Mouse (Mus musculus): ENCODE measurements around the gene Pamr1. TPM values are rescaled to one million over a fixed set of nuclear protein-coding genes. Genes with fewer than 3 reads are reported as not detected.

Pamr1 gene
- polyA plus RNA-seq, 1 experiment from 2014 or later = 19.8 TPM

DNA sequence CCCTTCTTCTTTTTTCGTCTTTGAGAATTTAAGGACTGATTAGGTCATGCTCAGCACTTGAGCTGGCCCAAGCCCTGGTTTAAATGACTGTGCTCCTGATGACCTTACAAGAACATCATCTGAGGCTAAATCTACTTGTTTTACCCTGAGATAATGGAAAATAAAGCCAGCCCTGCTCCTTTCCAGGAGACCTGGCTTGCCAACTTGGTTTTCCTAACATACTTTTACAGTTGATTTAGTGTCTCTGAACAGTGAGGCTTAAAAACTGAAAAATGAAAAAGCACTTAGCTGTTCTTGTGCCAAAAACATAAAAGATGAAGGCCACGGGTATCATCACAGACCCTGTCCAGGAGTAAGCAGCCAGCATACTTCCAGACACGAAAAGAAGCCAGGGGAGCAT is 13.0 kb upstream of the Pamr1 start:
- H3K9me3 ChIP-seq (ENCODE audit: control insufficient read depth, low read length) = no peaks in the 10 kb centered on the region
- no peak overlapping the region for H3K9ac ChIP-seq (ENCODE audit: low read length)
- H3K27ac ChIP-seq (replicated peaks) = no peak overlapping the region
- no peak for TF ChIP-seq EP300 (optimal IDR thresholded peaks at IDR 0.05)
- TF ChIP-seq CTCF (IDR thresholded peaks at IDR 0.05; ENCODE audit: low read depth) = no peak
- no peak overlapping the region for H3K4me2 ChIP-seq (replicated peaks; ENCODE audit: low read depth)
- ATAC-seq (ENCODE audit: low FRiP score, low TSS enrichment) = no peak
- WGBS = 41% methylated on average over 3 of the region's 3 CpGs
- H3K4me3 ChIP-seq (ENCODE audit: low read depth, low read length) = no peak overlapping the region
- H3K4me1 ChIP-seq (replicated peaks; ENCODE audit: control insufficient read depth, insufficient read depth) = no peaks in the 10 kb centered on the region
- DNase-seq (ENCODE audit: low spot score) = no peak
- H3K36me3 ChIP-seq (ENCODE audit: control insufficient read depth, insufficient read depth, low read length) = no peaks in the 10 kb centered on the region
- H3K27me3 ChIP-seq (ENCODE audit: control insufficient read depth, insufficient read depth, low read length) = no peaks in the 10 kb centered on the region

DNA sequence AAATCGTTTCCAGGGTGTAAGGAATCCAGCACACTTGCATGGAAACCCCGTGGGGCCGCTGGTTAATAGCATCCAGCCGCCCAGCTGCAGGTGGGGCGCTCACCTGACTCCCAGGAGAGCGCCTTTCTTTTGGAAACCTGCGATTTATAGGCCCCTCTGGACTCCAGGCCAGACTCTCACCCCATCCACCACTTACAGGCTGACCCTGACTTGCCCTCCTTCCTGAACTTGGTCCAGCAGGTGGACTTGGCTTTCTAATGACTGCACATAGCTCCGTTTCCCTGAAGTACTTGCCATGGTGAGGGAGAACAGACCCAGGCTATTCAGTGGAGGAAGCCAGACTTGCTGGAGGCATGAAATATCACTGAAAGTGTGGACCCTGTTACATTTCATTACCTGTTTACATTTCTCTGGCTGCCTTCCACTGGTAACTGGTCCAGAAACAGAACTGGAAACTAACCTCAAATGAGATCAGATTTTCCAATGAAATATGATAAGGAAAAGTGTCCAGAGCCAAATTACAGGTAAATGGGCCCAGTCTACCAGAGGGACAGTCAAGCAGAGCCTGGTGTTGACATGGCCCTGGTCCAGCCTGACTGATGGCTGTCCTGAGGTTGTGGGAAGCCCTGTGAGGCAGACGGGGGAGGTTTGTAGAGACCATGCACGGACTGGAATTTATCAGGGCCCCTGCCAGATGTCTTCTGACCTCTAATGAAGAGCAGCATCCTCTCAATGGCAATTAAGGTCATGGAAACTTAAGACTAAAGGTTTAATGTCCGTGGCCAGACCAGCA is 9.2 kb upstream of the Pamr1 start:
- H3K36me3 ChIP-seq (ENCODE audit: control insufficient read depth, insufficient read depth, low read length) = no peaks in the 10 kb centered on the region
- H3K4me3 ChIP-seq (ENCODE audit: low read depth, low read length) = no peak overlapping the region
- no peaks in the 10 kb centered on the region for H3K4me1 ChIP-seq (replicated peaks; ENCODE audit: control insufficient read depth, insufficient read depth)
- H3K9me3 ChIP-seq (ENCODE audit: control insufficient read depth, low read length) = no peaks in the 10 kb centered on the region
- H3K4me2 ChIP-seq (replicated peaks; ENCODE audit: low read depth) = no peak overlapping the region
- 49% methylated on average over 11 of the region's 11 CpGs for WGBS
- no peak overlapping the region for H3K9ac ChIP-seq (ENCODE audit: low read length)
- H3K27ac ChIP-seq (replicated peaks) = no peak overlapping the region
- ATAC-seq (ENCODE audit: low FRiP score, low TSS enrichment) = no peak
- TF ChIP-seq CTCF (IDR thresholded peaks at IDR 0.05; ENCODE audit: low read depth) = no peak
- TF ChIP-seq EP300 (optimal IDR thresholded peaks at IDR 0.05) = no peak
- no peak for DNase-seq (ENCODE audit: low spot score)
- H3K27me3 ChIP-seq (ENCODE audit: control insufficient read depth, insufficient read depth, low read length) = no peaks in the 10 kb centered on the region

DNA sequence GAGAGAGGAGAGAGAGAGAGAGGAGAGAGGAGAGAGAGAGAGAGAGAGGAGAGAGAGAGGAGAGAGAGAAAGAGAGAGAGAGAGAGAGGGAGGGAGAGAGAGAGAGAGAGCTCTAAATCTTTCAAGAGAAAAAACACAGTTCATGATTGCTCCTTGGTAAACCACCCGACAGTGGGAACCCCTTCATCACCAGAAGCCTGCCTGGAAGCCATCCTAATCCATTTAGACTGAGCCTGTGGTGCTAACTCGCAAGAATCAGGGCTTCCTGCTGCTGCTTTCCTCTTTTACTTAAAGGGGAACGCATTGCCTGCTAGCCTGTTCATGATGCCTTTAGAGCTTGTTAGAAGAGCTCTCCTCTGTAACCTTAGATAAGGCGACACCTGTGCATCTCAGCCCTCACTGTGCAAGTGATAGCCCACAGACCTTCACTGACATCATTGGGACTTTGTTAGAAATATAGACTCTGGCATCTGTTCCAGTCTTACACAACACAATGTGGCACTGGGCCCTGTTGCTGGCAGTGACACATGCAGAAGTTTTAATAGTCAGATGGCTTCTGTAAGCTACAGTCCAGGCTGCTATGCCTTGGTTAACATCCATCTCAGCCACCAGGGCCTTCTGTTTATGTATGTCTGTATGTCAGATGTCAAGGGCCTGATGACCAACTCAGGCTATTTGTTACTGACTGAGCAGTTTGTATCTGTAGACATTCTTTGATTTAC is 8.2 kb upstream of the Pamr1 start:
- no peak overlapping the region for H3K9ac ChIP-seq (ENCODE audit: low read length)
- no peaks in the 10 kb centered on the region for H3K4me1 ChIP-seq (replicated peaks; ENCODE audit: control insufficient read depth, insufficient read depth)
- no peak overlapping the region for H3K4me2 ChIP-seq (replicated peaks; ENCODE audit: low read depth)
- no peak for TF ChIP-seq EP300 (optimal IDR thresholded peaks at IDR 0.05)
- TF ChIP-seq CTCF (IDR thresholded peaks at IDR 0.05; ENCODE audit: low read depth) = no peak
- H3K36me3 ChIP-seq (ENCODE audit: control insufficient read depth, insufficient read depth, low read length) = no peaks in the 10 kb centered on the region
- no peak overlapping the region for H3K4me3 ChIP-seq (ENCODE audit: low read depth, low read length)
- WGBS = 29% methylated on average over 4 of the region's 4 CpGs
- no peaks in the 10 kb centered on the region for H3K9me3 ChIP-seq (ENCODE audit: control insufficient read depth, low read length)
- ATAC-seq (ENCODE audit: low FRiP score, low TSS enrichment) (no peak), DNase-seq (ENCODE audit: low spot score) (no peak)
- no peaks in the 10 kb centered on the region for H3K27me3 ChIP-seq (ENCODE audit: control insufficient read depth, insufficient read depth, low read length)
- H3K27ac ChIP-seq (replicated peaks) = no peak overlapping the region

DNA sequence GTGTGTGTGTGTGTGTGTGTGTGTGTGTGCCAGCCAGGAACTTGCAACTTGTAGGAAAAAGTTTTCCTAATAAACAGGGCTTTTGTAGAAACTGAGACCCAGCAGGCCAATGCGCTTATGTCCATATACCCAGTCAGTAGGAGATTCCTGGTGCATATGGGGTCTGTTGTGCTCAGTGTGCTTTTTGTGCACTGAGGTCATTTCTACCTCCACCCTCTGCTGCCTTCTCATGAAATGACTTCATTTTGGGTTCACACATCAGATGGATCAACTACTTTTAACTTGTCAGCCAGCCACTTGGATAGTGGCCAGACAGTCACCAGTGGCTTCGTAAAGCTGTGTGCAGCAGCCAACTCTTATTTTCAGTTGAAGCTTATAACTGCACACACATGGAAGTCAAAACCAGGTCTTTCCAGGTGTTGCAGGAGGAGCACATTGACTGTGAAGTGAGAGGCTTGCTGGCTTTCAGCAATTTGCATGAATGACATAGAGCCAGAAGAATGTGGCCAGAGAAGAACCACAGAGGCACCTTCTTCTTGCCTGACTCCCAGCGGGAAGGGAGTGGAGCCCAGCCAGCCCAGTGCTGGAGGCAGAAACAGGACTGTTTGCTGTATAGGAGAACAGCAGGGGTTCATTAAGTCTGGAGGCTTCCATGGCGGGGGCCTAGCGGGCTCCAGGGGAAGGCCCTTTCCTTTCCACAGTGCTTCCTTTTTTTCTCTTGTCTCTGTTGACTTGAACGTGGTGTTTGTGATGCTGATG is 5.7 kb upstream of the Pamr1 start:
- H3K9me3 ChIP-seq (ENCODE audit: control insufficient read depth, low read length) = no peaks in the 10 kb centered on the region
- no peak for ATAC-seq (ENCODE audit: low FRiP score, low TSS enrichment)
- no peaks in the 10 kb centered on the region for H3K27me3 ChIP-seq (ENCODE audit: control insufficient read depth, insufficient read depth, low read length)
- no peak overlapping the region for H3K27ac ChIP-seq (replicated peaks)
- H3K9ac ChIP-seq (ENCODE audit: low read length) = no peak overlapping the region
- no peaks in the 10 kb centered on the region for H3K36me3 ChIP-seq (ENCODE audit: control insufficient read depth, insufficient read depth, low read length)
- TF ChIP-seq CTCF (IDR thresholded peaks at IDR 0.05; ENCODE audit: low read depth) (no peak), EP300 (optimal IDR thresholded peaks at IDR 0.05) (no peak)
- H3K4me1 ChIP-seq (replicated peaks; ENCODE audit: control insufficient read depth, insufficient read depth) = no peaks in the 10 kb centered on the region
- H3K4me2 ChIP-seq (replicated peaks; ENCODE audit: low read depth) = no peak overlapping the region
- H3K4me3 ChIP-seq (ENCODE audit: low read depth, low read length) = no peak overlapping the region
- 61% methylated on average over 6 of the region's 6 CpGs for WGBS
- no peak for DNase-seq (ENCODE audit: low spot score)

DNA sequence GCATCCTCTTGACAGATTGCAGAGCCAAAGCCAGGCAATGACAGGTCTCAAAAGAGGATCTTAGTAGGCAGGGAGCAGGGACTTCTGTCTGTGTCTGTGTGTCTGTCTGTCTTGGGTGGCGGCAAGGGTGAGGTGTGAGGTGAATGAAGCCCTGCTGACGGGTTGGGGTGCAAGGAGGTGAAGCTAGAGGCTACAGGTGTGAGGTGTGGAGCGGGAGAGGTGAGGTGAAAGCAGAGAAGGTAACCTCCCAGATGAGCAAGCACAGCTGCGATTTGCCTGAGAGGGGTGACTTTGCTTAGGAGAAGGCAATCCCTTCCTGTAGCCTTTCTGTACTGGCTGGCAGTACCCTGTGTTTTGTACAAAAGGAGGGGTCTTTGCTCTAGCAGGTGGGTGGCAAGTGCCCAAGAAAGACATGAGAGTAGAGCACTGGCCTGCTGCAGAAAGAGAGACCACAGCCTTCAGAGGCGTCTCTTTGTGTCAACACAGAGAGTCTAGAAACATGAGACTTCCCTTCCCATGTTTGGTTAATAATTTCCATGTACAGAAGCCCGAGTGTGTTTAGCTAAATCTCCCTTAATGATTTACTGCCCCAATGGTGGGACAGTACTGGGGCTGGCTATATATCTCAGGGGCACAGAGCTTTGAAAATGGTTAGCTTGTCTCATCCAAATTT is 1.2 kb downstream of the Pamr1 start:
- no peak overlapping the region; the same call in 1 of the 2 replicates for H3K27ac ChIP-seq (replicated peaks)
- peak overlapping the region; percentile 45; the same call in 1 of the 2 replicates for H3K9ac ChIP-seq (ENCODE audit: low read length)
- no peaks in the 10 kb centered on the region for H3K27me3 ChIP-seq (ENCODE audit: control insufficient read depth, insufficient read depth, low read length)
- peak overlapping the region; percentile 56 for H3K4me2 ChIP-seq (replicated peaks; ENCODE audit: low read depth)
- DNase-seq (ENCODE audit: low spot score) (peak; percentile 32), ATAC-seq (ENCODE audit: low FRiP score, low TSS enrichment) (peak; percentile 45; the same call in 1 of the 2 replicates)
- H3K4me1 ChIP-seq (replicated peaks; ENCODE audit: control insufficient read depth, insufficient read depth) = no peaks in the 10 kb centered on the region; the same call in none of the 2 replicates
- peak overlapping the region; percentile 31 for H3K4me3 ChIP-seq (ENCODE audit: low read depth, low read length)
- WGBS = 18% methylated on average over 6 of the region's 6 CpGs
- TF ChIP-seq CTCF (IDR thresholded peaks at IDR 0.05; ENCODE audit: low read depth) (no peak), EP300 (optimal IDR thresholded peaks at IDR 0.05) (no peak)
- H3K9me3 ChIP-seq (ENCODE audit: control insufficient read depth, low read length) = no peaks in the 10 kb centered on the region
- no peaks in the 10 kb centered on the region for H3K36me3 ChIP-seq (ENCODE audit: control insufficient read depth, insufficient read depth, low read length)

All from stomach, postnatal 0 days (tissue).